Mouse (Mus musculus) adrenal gland, adult (tissue): ENCODE results near the gene E130116L18Rik.
"Not testable (repeated sequence)": the region's sequence is repeated elsewhere in the genome, so short reads cannot be mapped to it uniquely, and the experiment has no call there.

Experiments
- DNase-seq, 2 experiments: peaks; one replicate each; pipeline ENCODE4 v3.0.0; 2022 to 2023; ENCODE audit warnings: low spot score in 1 of 2; ENCODE audit not compliant: inconsistent age in 2 of 2

The E130116L18Rik gene

DNA sequence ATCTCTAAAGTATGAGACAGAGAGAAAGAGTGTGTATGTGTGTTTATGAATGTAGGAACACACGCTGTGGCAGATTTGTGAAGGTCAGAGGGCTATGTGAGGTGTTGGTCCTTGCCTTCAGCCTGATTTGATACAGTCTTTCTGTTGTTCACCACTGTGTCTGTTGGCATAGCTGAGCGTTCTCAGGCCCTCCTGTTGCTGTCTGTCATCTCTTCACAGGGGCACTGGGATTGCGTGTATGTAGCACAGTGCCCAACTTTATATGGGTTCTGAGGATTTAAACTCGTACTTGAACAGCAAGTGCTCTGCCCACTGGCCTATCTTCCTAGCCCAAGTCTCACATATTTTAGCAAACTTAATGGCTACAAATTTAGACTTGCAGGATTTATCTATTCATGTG is 39.4 kb downstream of the E130116L18Rik start:
- DNase-seq: no peak

DNA sequence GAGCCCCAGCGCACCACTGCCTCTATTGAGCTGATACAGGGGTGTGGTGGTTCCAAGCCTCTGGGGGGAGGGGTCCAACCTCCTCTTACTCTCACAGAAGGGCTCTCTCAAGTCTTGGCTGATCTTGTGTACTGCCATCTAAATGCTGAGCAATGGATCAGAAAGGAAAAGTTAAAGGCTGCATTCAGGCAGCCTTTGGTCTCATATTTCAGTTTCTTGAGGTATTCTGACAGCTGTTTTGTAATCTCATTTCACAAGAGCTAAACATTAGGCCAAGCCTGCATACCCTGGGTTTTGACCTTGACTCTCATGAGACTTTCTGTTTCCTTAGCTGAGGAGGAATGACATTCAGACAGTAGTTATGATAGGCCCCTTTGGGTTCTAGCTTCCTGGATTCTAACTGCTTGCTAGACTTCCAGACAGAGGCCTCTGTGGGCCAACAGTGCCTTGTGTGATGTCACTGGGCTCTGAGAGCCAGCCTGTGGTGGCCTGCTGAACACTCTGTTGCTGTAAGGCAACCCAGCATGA is 41.9 kb downstream of the E130116L18Rik start, which contains the start of gene Galntl5:
Gene Galntl5 (plus strand): TSS at position 457 of the 528 bp plus-strand sequence.
- DNase-seq: peak; percentile 31 to 80

DNA sequence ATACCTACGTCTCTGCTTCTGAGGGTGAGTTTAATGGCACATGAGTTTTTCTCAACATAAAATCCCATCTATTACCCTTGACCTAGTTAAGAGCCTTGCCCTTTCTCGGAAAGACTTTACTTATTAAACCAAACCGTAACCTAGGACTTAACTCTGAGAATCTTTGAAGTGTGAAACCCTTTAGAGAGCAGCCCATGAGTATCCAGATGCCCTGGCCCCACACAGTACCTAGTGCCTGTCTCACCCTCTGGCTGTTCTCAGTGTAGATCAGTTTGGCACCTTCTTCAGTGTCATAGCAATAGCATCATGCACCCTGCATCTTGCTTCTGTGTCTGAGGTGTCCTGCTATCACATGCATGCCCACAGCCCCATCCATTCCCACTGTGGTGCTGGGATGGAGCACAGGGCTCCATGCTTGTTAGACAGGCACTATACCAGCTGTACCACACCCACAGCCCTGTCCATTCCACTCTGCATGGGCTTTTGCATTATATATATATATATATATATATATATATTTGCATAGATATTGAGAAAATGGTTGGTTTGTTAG is 42.9 kb downstream of the E130116L18Rik start:
- no peak for DNase-seq

DNA sequence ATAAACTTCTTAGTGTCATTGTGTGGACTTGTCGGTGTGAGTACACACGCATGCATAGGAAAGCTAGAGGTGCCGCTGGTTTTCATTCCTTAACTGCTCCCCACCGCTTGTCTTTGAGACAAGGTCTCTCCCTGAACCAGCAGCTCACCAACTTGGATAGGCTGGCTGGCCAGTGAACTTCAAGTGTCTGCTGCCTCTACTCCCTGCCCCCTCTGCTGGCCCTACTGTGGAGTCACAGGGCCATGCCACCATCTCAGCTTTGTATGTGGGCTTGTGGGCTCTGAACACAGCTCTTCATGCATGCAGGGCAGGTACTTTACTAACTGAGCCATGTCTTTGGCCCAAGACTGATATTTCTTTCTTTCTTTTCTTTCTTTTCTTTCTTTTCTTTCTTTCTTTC is 43.7 kb downstream of the E130116L18Rik start:
- no peak for DNase-seq

DNA sequence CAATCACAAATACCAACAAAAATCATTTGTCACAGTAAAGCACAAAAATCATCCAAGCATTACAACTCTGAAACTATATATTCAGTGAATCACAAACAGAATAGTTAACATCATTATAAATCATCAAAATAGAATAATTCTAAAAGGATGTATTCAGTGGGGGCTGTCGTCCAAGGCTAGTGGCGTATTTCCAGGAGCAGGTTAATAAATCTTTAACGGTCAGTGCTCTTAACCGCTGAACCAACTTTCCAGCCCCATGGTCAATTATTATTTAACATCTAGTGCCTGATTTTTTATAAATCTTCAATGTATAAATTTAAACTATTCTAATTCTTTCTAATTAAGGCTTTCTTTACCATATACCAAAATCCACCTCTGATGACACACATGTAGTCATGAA is 44.4 kb downstream of the E130116L18Rik start:
- DNase-seq: not testable (repeated sequence)

DNA sequence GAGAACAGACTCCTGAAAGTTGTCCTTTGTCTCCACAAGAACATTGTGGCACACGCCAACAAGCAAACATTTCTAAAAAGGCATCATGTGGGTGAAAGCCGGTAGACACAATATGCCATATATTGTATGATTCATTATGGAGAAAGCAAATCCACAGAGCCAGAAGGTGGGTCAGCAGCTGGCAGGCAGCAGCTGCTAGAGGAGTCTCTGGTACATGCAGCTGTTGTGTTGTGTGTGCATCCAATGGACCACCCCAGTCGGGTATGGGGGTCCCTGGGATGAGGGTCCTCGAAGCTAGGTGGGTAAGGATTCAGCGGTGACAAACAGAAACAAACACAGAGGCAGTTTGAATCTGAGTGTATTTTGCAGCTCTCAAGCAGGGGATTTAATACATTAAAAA is 45.0 kb downstream of the E130116L18Rik start:
- DNase-seq: not testable (repeated sequence)
